13 mouse cellular contexts compared by ENCODE assay signal in the genomic region with DNA sequence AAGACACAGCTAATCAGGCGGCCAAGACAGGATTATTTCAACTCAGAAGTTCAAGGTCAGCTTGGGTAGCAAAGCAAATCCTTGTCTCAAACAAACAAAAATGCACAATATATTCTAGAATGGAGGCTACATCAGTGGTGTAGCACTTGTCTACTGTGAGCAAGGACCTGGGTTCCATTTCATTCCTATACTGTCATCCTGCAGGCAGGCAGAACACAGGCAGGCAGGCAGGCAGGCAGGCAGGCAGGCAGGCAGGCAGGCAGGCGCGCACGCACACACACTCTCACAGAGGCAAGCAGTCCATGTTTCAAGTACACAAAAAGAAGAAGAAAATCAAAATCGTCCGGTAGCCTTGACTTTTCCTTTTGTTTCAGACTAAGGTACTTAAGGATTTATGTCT.
"Had no signal": no experiment of that assay in that cellular context is flagged by ENCODE, and none has a peak within 500 bp of the region (broad histone marks: within the 10 kb centered on the region; RNA-seq: fewer than 3 reads in every experiment).

No protein-coding gene starts in this region.

- H3K4me1 ChIP-seq: limb, embryonic 15.5 days had no signal

- H3K27ac ChIP-seq: limb, embryonic 12.5 days; limb, embryonic 15.5 days; liver, embryonic 13.5 days had no signal

- H3K4me3 ChIP-seq: limb, embryonic 12.5 days; limb, embryonic 15.5 days; liver, embryonic 13.5 days had no signal

- H3K9ac ChIP-seq: limb, embryonic 12.5 days; limb, embryonic 15.5 days; liver, embryonic 13.5 days had no signal

- H3K27me3 ChIP-seq: limb, embryonic 12.5 days; limb, embryonic 15.5 days; liver, embryonic 13.5 days had no signal

- H3K9me3 ChIP-seq: limb, embryonic 12.5 days; limb, embryonic 15.5 days; liver, embryonic 13.5 days had no signal

- DNase-seq: kidney, postnatal 14 days; kidney, postnatal 4 days; left cerebral cortex, postnatal 4 days; liver, embryonic 13.5 days; lung, adult 2 months; lung, postnatal 14 days; lung, postnatal 4 days; midbrain, embryonic 14.5 days; thymus, adult 18-20 months; thymus, postnatal 14 days; thymus, postnatal 4 days had no signal
